In the genomic region with DNA sequence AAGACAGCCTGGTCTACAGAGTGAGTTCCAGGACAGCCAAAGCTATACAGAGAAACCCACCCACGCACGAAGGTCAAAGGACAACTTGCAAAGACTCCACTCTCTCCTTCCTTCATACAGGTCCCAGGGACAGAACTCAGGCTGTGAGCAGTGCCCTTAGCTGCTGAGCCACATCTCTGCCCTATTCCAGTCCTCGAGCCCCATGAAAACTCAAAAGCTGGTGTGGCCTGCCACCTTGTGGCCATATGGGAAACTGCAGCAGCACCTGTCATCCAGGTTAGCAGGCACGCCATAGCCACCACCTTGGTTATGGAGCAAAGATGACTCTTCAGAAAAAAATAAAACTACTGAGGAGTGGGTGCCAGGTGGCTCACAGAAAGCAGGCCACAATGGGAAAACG, we compare ENCODE assay signal across 7 mouse cellular contexts. TPM values are rescaled to one million over a fixed set of nuclear protein-coding genes. Genes with fewer than 3 reads are reported as not detected.
A peak's percentile ranks its signal among the peaks of the same experiment; 100 is the strongest.
DNase-seq lines count a peak whose midpoint lies in the region; ATAC-seq and TF ChIP-seq lines count a peak whose summit lies in the region.

No protein-coding gene starts in this region.

- H3K4me2 ChIP-seq in limb, embryonic 11.5 days (ENCODE audit: low read depth, severe bottlenecking): no peak overlapping the region
- no peak overlapping the region for H3K4me2 ChIP-seq in midbrain, embryonic 14.5 days (ENCODE audit: low read length)

- H3K27ac ChIP-seq in kidney, adult 2 months (ENCODE audit: insufficient read depth, low read depth, low read length): no peak overlapping the region
- H3K27ac ChIP-seq in limb, embryonic 11.5 days (replicated peaks; ENCODE audit: low read depth, low read length): no peak overlapping the region
- no peak overlapping the region for H3K27ac ChIP-seq in midbrain, embryonic 14.5 days (replicated peaks; ENCODE audit: low read depth, low read length)

- 12% methylated on average over 5 of the region's 5 CpGs for WGBS in kidney, adult 2 months
- 22% methylated on average over 5 of the region's 5 CpGs for WGBS in limb, embryonic 11.5 days
- 21% methylated on average over 5 of the region's 5 CpGs for WGBS in midbrain, embryonic 14.5 days

- no peak overlapping the region for H3K4me3 ChIP-seq in kidney, adult 2 months (ENCODE audit: insufficient read depth, low read depth, low read length)
- no peak overlapping the region for H3K4me3 ChIP-seq in limb, embryonic 11.5 days (ENCODE audit: low read depth, low read length)
- no peak overlapping the region for H3K4me3 ChIP-seq in midbrain, embryonic 14.5 days (replicated peaks; ENCODE audit: low read depth, low read length)

- H3K9me3 ChIP-seq in limb, embryonic 11.5 days (ENCODE audit: control insufficient read depth, low read length): no peaks in the 10 kb centered on the region
- H3K9me3 ChIP-seq in midbrain, embryonic 14.5 days (ENCODE audit: control insufficient read depth, low read length): no peaks in the 10 kb centered on the region

- no peaks in the 10 kb centered on the region for H3K4me1 ChIP-seq in kidney, adult 2 months (ENCODE audit: control insufficient read depth, insufficient read depth, low read length)
- H3K4me1 ChIP-seq in limb, embryonic 11.5 days (ENCODE audit: control insufficient read depth, insufficient read depth, low read length): no peaks in the 10 kb centered on the region
- no peaks in the 10 kb centered on the region for H3K4me1 ChIP-seq in midbrain, embryonic 14.5 days (ENCODE audit: control insufficient read depth, insufficient read depth, low read length)

- H3K36me3 ChIP-seq in kidney, adult 2 months (ENCODE audit: control insufficient read depth, insufficient read depth, low read length): no peaks in the 10 kb centered on the region
- H3K36me3 ChIP-seq in limb, embryonic 11.5 days (ENCODE audit: control insufficient read depth, insufficient read depth, low read length): no peaks in the 10 kb centered on the region
- no peaks in the 10 kb centered on the region for H3K36me3 ChIP-seq in midbrain, embryonic 14.5 days (ENCODE audit: control insufficient read depth, insufficient read depth, low read length)

- DNase-seq in adrenal gland, postnatal 10 days: peak; percentile 86
- DNase-seq in embryo, embryonic 9.5 days (ENCODE audit: extremely low spot score): peak; percentile 77
- peak; percentile 81 to 92 for DNase-seq in heart, adult 18-20 months
- DNase-seq in kidney, adult 2 months: peak; percentile 85
- DNase-seq in limb, embryonic 11.5 days (ENCODE audit: low spot score): peak; percentile 90
- DNase-seq in midbrain, embryonic 14.5 days: peak; percentile 90
- DNase-seq in spleen, adult 12 weeks (ENCODE audit: low spot score): peak; percentile 78

- TF ChIP-seq CTCF in kidney, adult 2 months (conservative IDR thresholded peaks at IDR 0.05; ENCODE audit: insufficient read depth, insufficient read length, low read depth, low read length): peak; percentile 98

- no peaks in the 10 kb centered on the region for H3K27me3 ChIP-seq in kidney, adult 2 months (replicated peaks; ENCODE audit: control insufficient read depth, insufficient read depth, low read length)
- H3K27me3 ChIP-seq in limb, embryonic 11.5 days (ENCODE audit: control insufficient read depth, insufficient read depth, low read length): no peaks in the 10 kb centered on the region
- no peaks in the 10 kb centered on the region for H3K27me3 ChIP-seq in midbrain, embryonic 14.5 days (ENCODE audit: control insufficient read depth, insufficient read depth, low read length)

- no peak for TF ChIP-seq POLR2A in kidney, adult 2 months (IDR thresholded peaks at IDR 0.05; ENCODE audit: low read depth, low read length)

- H3K9ac ChIP-seq in limb, embryonic 11.5 days (ENCODE audit: low read length): no peak overlapping the region
- H3K9ac ChIP-seq in midbrain, embryonic 14.5 days (replicated peaks; ENCODE audit: low read length): no peak overlapping the region

- ATAC-seq in limb, embryonic 11.5 days (ENCODE audit: insufficient number of reproducible peaks, low FRiP score, low TSS enrichment, low read depth): no peak
- ATAC-seq in midbrain, embryonic 14.5 days (ENCODE audit: low FRiP score, low TSS enrichment): peak; percentile 67; the same call in 1 of the 2 replicates

RNA-seq across cellular contexts. Expression of a gene that starts 8.0 kb away (rescaled TPM):
- 10 to 100 TPM; 11.7 to 12.0 TPM for total RNA-seq in adrenal gland, postnatal 10 days (2021)
- under 1 TPM; 0.42 to 0.46 TPM for total RNA-seq in heart, adult 18-20 months (2021)
- polyA plus RNA-seq in kidney, adult 2 months (2012; rRNA removed): 2.2 and 2.3 TPM in 2 replicates
- polyA plus RNA-seq in limb, embryonic 11.5 days (2014; fragmentation: Nextera tagmentation; extraction: Ambion mirVana): 88.0 and 89.3 TPM in 2 replicates
- polyA plus RNA-seq in midbrain, embryonic 14.5 days (2014; fragmentation: Nextera tagmentation; extraction: Ambion mirVana): 13.9 and 23.2 TPM in 2 replicates

RNA-seq across cellular contexts. Expression of a gene that starts 12.4 kb away (rescaled TPM):
- 1 to 10 TPM; 2.1 to 2.7 TPM for total RNA-seq in adrenal gland, postnatal 10 days (2021)
- 1 to 10 TPM in 1 of 2 experiments, under 1 TPM in 1; 0.35 to 2.2 TPM for total RNA-seq in heart, adult 18-20 months (2021)
- polyA plus RNA-seq in kidney, adult 2 months (2012; rRNA removed): 0.24 and 3.5 TPM in 2 replicates
- polyA plus RNA-seq in limb, embryonic 11.5 days (2014; fragmentation: Nextera tagmentation; extraction: Ambion mirVana): 0.27 TPM in 1 of 2 replicates, not detected in the other
- 0.19 TPM in 1 of 2 replicates, not detected in the other for polyA plus RNA-seq in midbrain, embryonic 14.5 days (2014; fragmentation: Nextera tagmentation; extraction: Ambion mirVana)

RNA-seq across cellular contexts. Expression of a gene that starts 15.6 kb away (rescaled TPM):
- under 1 TPM; 0.27 to 1.00 TPM for total RNA-seq in adrenal gland, postnatal 10 days (2021)
- total RNA-seq in heart, adult 18-20 months (2021): not detected
- 0.20 TPM in 1 of 2 replicates, not detected in the other for polyA plus RNA-seq in kidney, adult 2 months (2012; rRNA removed)
- not detected in 2 replicates for polyA plus RNA-seq in limb, embryonic 11.5 days (2014; fragmentation: Nextera tagmentation; extraction: Ambion mirVana)
- polyA plus RNA-seq in midbrain, embryonic 14.5 days (2014; fragmentation: Nextera tagmentation; extraction: Ambion mirVana): 12.2 and 47.6 TPM in 2 replicates

RNA-seq across cellular contexts. Expression of a gene that starts 23.9 kb away (rescaled TPM):
- under 1 TPM; 0.12 to 0.45 TPM for total RNA-seq in adrenal gland, postnatal 10 days (2021)
- total RNA-seq in heart, adult 18-20 months (2021): under 1 TPM in 1 of 2 experiments, not detected in 1; 0.21 TPM
- polyA plus RNA-seq in kidney, adult 2 months (2012; rRNA removed): 0.08 and 0.09 TPM in 2 replicates
- 0.31 TPM in 1 of 2 replicates, not detected in the other for polyA plus RNA-seq in limb, embryonic 11.5 days (2014; fragmentation: Nextera tagmentation; extraction: Ambion mirVana)
- 0.70 and 1.5 TPM in 2 replicates for polyA plus RNA-seq in midbrain, embryonic 14.5 days (2014; fragmentation: Nextera tagmentation; extraction: Ambion mirVana)

RNA-seq across cellular contexts. Expression of a gene that starts 38.1 kb away (rescaled TPM):
- 1 to 10 TPM; 3.5 to 6.0 TPM for total RNA-seq in adrenal gland, postnatal 10 days (2021)
- total RNA-seq in heart, adult 18-20 months (2021): 1 to 10 TPM in 1 of 2 experiments, under 1 TPM in 1; 0.62 to 1.1 TPM
- 0.47 and 0.90 TPM in 2 replicates for polyA plus RNA-seq in kidney, adult 2 months (2012; rRNA removed)
- polyA plus RNA-seq in limb, embryonic 11.5 days (2014; fragmentation: Nextera tagmentation; extraction: Ambion mirVana): 37.6 and 47.4 TPM in 2 replicates
- 361 and 403 TPM in 2 replicates for polyA plus RNA-seq in midbrain, embryonic 14.5 days (2014; fragmentation: Nextera tagmentation; extraction: Ambion mirVana)

Comparison
In these comparisons a context has a peak if more than half of its experiments do, and no peak if none do; other contexts are left out.
1. RNA of a gene that starts 15.6 kb away (polyA plus RNA-seq): 12.2 to 47.6 TPM in midbrain, embryonic 14.5 days; 0.20 TPM in kidney, adult 2 months and not detected in limb, embryonic 11.5 days; every median in the first group is over 10 times any median in the second.
2. Peak in every context shown above with its lines, with median percentiles within 50 percentile points of each other: DNase-seq.